Mouse (Mus musculus): ENCODE results near the gene Olfr1308. TPM values are rescaled to one million over a fixed set of nuclear protein-coding genes. Genes with fewer than 3 reads are reported as not detected.

Olfr1308 gene
- polyA plus RNA-seq (2014; fragmentation: Nextera tagmentation; extraction: Ambion mirVana): not detected in 2 replicates

DNA sequence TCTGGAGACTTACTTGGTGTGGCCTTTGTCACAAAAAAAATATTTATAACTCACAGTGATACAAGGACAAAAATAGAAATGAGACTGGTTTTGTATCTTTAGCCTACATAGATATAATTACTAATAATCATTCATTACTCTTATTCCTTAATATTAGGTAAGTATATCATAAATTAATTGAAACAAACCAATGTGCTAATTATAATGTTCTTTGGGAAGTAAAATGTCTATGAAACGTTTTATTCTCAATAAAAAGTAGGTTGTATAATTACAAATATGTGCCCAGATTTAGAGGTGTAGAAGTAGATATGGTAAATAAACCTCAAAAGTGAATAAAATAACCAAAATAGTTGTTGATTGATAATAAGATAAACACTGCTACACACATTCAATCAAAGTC lies at the start of gene Olfr1308:
Olfr1308 (minus strand) TSS at position 101 of the 400 bp plus-strand sequence.
- H3K4me2 ChIP-seq (ENCODE audit: low read length): no peak within 1 kb of the TSS
- no peak for ATAC-seq (ENCODE audit: low FRiP score, low TSS enrichment)

DNA sequence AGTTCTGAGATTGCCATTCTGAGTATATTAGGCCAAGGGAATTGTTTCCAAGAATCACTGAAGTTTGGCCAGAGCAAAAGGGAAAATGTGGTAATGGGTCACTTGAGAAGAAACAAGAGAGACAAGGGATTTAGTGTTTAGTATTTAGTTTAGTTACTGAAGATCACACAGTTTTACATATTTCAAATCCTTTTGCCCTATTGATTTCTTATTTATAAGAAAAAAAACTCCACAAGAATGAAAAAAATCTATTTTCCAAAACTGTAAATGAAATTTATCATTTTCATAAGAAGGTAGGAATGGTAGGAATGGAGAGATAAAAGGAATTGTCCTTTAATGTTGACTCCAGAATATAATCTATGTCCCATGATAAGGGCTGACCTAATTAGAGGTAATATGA lies 47.9 kb upstream of the Olfr1308 start, which contains the start of gene Olfr1310:
Olfr1310 (minus strand) TSS at position 101 of the 400 bp plus-strand sequence.
- no peak within 1 kb of the TSS for H3K9ac ChIP-seq (replicated peaks; ENCODE audit: low read length)
- no peak within 1 kb of the TSS for H3K4me2 ChIP-seq (ENCODE audit: low read length)
- H3K9me3 ChIP-seq (ENCODE audit: control insufficient read depth, low read length): no peaks in the 10 kb centered on the region
- H3K27ac ChIP-seq (replicated peaks; ENCODE audit: low read depth, low read length): no peak within 1 kb of the TSS
- no peaks in the 10 kb centered on the region for H3K36me3 ChIP-seq (ENCODE audit: control insufficient read depth, insufficient read depth, low read length)
- DNase-seq (no peak), ATAC-seq (ENCODE audit: low FRiP score, low TSS enrichment) (no peak)
- no peaks in the 10 kb centered on the region for H3K4me1 ChIP-seq (ENCODE audit: control insufficient read depth, insufficient read depth, low read length)
- no peak within 1 kb of the TSS for H3K4me3 ChIP-seq (replicated peaks; ENCODE audit: low read depth, low read length)
- H3K27me3 ChIP-seq (ENCODE audit: control insufficient read depth, insufficient read depth, low read length): no peaks in the 10 kb centered on the region

More for the DNA sequence above, at the start of gene Olfr1308:
- 56% methylated on average over 1 of the region's 1 CpGs for WGBS
- no peaks in the 10 kb centered on the region for H3K4me1 ChIP-seq (ENCODE audit: control insufficient read depth, insufficient read depth, low read length)
- no peak within 1 kb of the TSS for H3K4me3 ChIP-seq (replicated peaks; ENCODE audit: low read depth, low read length)
- no peak for DNase-seq
- H3K27me3 ChIP-seq (ENCODE audit: control insufficient read depth, insufficient read depth, low read length): no peaks in the 10 kb centered on the region
- no peaks in the 10 kb centered on the region for H3K9me3 ChIP-seq (ENCODE audit: control insufficient read depth, low read length)
- no peak within 1 kb of the TSS for H3K9ac ChIP-seq (replicated peaks; ENCODE audit: low read length)
- H3K36me3 ChIP-seq (ENCODE audit: control insufficient read depth, insufficient read depth, low read length): no peaks in the 10 kb centered on the region
- H3K27ac ChIP-seq (replicated peaks; ENCODE audit: low read depth, low read length): no peak within 1 kb of the TSS

DNA sequence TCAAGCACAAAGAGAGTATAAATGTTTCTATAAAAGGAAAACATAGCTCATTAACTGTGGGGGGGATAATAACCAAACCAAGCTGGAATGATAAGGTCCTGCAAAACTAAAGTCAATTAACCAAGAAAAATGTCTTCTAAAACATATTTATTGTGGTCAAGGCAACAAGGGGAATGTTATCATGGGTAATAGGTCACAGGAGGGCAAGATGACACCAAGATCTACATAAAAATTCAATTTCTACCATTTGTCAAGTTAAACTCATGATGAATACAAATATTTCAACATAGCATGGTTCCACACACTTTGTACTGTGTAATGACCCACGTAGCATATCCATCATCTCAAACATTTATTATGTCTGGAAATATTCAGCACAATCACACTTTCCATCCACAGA lies 25.4 kb upstream of the Olfr1308 start, which contains the start of gene Olfr1309:
Olfr1309 (minus strand) TSS at position 101 of the 400 bp plus-strand sequence.
- 67% methylated on average over 1 of the region's 1 CpGs for WGBS
- Histone ChIP-seq H3K4me2 (ENCODE audit: low read length) (no peak within 1 kb of the TSS), H3K4me1 (ENCODE audit: control insufficient read depth, insufficient read depth, low read length) (no peaks in the 10 kb centered on the region), H3K9me3 (ENCODE audit: control insufficient read depth, low read length) (no peaks in the 10 kb centered on the region), H3K9ac (replicated peaks; ENCODE audit: low read length) (no peak within 1 kb of the TSS), H3K27ac (replicated peaks; ENCODE audit: low read depth, low read length) (no peak within 1 kb of the TSS), H3K4me3 (replicated peaks; ENCODE audit: low read depth, low read length) (no peak within 1 kb of the TSS), H3K27me3 (ENCODE audit: control insufficient read depth, insufficient read depth, low read length) (no peaks in the 10 kb centered on the region), H3K36me3 (ENCODE audit: control insufficient read depth, insufficient read depth, low read length) (no peaks in the 10 kb centered on the region)
- ATAC-seq (ENCODE audit: low FRiP score, low TSS enrichment): no peak
- DNase-seq: no peak

DNA sequence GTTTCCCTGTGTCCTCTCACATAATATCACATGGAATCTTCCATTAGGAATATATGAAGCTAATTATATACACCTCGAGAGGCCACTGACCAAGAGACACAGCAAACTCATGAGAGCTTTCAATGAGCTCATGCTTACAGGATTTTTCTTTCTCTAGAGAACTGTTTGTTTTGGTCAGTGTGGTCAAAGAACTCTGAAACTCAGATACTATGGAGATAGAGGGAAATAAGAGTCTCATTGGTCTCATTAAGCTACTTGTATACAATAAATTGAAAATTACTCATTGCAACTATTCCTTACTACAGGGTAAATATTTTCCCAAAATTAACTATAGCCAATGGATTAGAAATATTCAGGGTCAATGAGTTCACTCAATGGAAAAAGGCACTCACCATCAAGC lies 15.4 kb downstream of the Olfr1308 start, which contains the start of gene Olfr1307:
Olfr1307 (minus strand) TSS at position 101 of the 400 bp plus-strand sequence.
- no peaks in the 10 kb centered on the region for H3K4me1 ChIP-seq (ENCODE audit: control insufficient read depth, insufficient read depth, low read length)
- H3K27ac ChIP-seq (replicated peaks; ENCODE audit: low read depth, low read length): no peak within 1 kb of the TSS
- no peak within 1 kb of the TSS for H3K4me2 ChIP-seq (ENCODE audit: low read length)
- H3K27me3 ChIP-seq (ENCODE audit: control insufficient read depth, insufficient read depth, low read length): no peaks in the 10 kb centered on the region
- ATAC-seq (ENCODE audit: low FRiP score, low TSS enrichment) (no peak), DNase-seq (no peak)
- H3K36me3 ChIP-seq (ENCODE audit: control insufficient read depth, insufficient read depth, low read length): no peaks in the 10 kb centered on the region
- 88% methylated on average over 1 of the region's 1 CpGs for WGBS
- H3K9ac ChIP-seq (replicated peaks; ENCODE audit: low read length): no peak within 1 kb of the TSS
- no peak within 1 kb of the TSS for H3K4me3 ChIP-seq (replicated peaks; ENCODE audit: low read depth, low read length)
- no peaks in the 10 kb centered on the region for H3K9me3 ChIP-seq (ENCODE audit: control insufficient read depth, low read length)

DNA sequence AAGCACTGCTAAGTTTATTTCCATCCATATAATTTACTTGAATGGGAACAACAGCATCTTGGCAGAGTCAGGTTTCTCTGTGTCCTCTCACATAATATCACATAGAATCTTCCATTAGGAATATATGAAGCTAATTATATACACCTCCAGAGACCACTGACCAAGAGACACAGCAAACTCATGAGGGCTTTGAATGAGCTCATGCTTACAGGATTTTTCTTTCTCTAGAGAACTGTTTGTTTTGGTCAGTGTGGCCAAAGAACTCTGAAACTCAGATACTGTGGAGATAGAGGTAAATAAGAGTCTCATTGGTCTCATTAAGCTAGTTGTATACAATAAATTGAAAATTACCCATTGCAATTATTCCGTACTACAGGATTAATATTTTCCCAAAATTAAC lies 48.6 kb downstream of the Olfr1308 start, which contains the start of gene Olfr1306:
Olfr1306 (minus strand) TSS at position 101 of the 400 bp plus-strand sequence.
- Histone ChIP-seq H3K27me3 (ENCODE audit: control insufficient read depth, insufficient read depth, low read length) (no peaks in the 10 kb centered on the region), H3K9me3 (ENCODE audit: control insufficient read depth, low read length) (no peaks in the 10 kb centered on the region), H3K36me3 (ENCODE audit: control insufficient read depth, insufficient read depth, low read length) (no peaks in the 10 kb centered on the region), H3K4me3 (replicated peaks; ENCODE audit: low read depth, low read length) (no peak within 1 kb of the TSS), H3K4me2 (ENCODE audit: low read length) (no peak within 1 kb of the TSS), H3K27ac (replicated peaks; ENCODE audit: low read depth, low read length) (no peak within 1 kb of the TSS), H3K4me1 (ENCODE audit: control insufficient read depth, insufficient read depth, low read length) (no peaks in the 10 kb centered on the region), H3K9ac (replicated peaks; ENCODE audit: low read length) (no peak within 1 kb of the TSS)
- DNase-seq (no peak), ATAC-seq (ENCODE audit: low FRiP score, low TSS enrichment) (no peak)
- 76% methylated on average over 1 of the region's 1 CpGs for WGBS

Other genes starting within 250 kb of the Olfr1308 start
- not detected in 2 replicates for gene Olfr1301, start 213.9 kb downstream of the Olfr1308 start, polyA plus RNA-seq (2014; fragmentation: Nextera tagmentation; extraction: Ambion mirVana)
- gene Olfr1302, start 187.5 kb downstream of the Olfr1308 start, polyA plus RNA-seq (2014; fragmentation: Nextera tagmentation; extraction: Ambion mirVana): not detected in 2 replicates
- not detected in 2 replicates for gene Olfr1303, start 144.6 kb downstream of the Olfr1308 start, polyA plus RNA-seq (2014; fragmentation: Nextera tagmentation; extraction: Ambion mirVana)
- gene Olfr1305, start 87.8 kb downstream of the Olfr1308 start, polyA plus RNA-seq (2014; fragmentation: Nextera tagmentation; extraction: Ambion mirVana): not detected in 2 replicates
- not detected in 2 replicates for gene Olfr1306, start 48.7 kb downstream of the Olfr1308 start, polyA plus RNA-seq (2014; fragmentation: Nextera tagmentation; extraction: Ambion mirVana)
- 0.01 TPM in 1 of 2 replicates, not detected in the other for gene Olfr1307, start 15.5 kb downstream of the Olfr1308 start, polyA plus RNA-seq (2014; fragmentation: Nextera tagmentation; extraction: Ambion mirVana)
- not detected in 2 replicates for gene Olfr1309, start 25.3 kb upstream of the Olfr1308 start, polyA plus RNA-seq (2014; fragmentation: Nextera tagmentation; extraction: Ambion mirVana)
- 0.22 TPM in 1 of 2 replicates, not detected in the other for gene Olfr1310, start 47.8 kb upstream of the Olfr1308 start, polyA plus RNA-seq (2014; fragmentation: Nextera tagmentation; extraction: Ambion mirVana)
- gene Olfr1311, start 59.5 kb upstream of the Olfr1308 start, polyA plus RNA-seq (2014; fragmentation: Nextera tagmentation; extraction: Ambion mirVana): not detected in 2 replicates
- gene Olfr1312, start 85.3 kb upstream of the Olfr1308 start, polyA plus RNA-seq (2014; fragmentation: Nextera tagmentation; extraction: Ambion mirVana): not detected in 2 replicates
- not detected in 2 replicates for gene Olfr1313, start 112.9 kb upstream of the Olfr1308 start, polyA plus RNA-seq (2014; fragmentation: Nextera tagmentation; extraction: Ambion mirVana)
- gene Olfr1314, start 131.8 kb upstream of the Olfr1308 start, polyA plus RNA-seq (2014; fragmentation: Nextera tagmentation; extraction: Ambion mirVana): not detected in 2 replicates
- gene Olfr1315-ps1, start 150.5 kb upstream of the Olfr1308 start, polyA plus RNA-seq (2014; fragmentation: Nextera tagmentation; extraction: Ambion mirVana): not detected in 2 replicates
- not detected in 2 replicates for gene Olfr1316, start 170.0 kb upstream of the Olfr1308 start, polyA plus RNA-seq (2014; fragmentation: Nextera tagmentation; extraction: Ambion mirVana)
- gene Olfr1317, start 175.4 kb upstream of the Olfr1308 start, polyA plus RNA-seq (2014; fragmentation: Nextera tagmentation; extraction: Ambion mirVana): not detected in 2 replicates
- gene Olfr1318, start 189.3 kb upstream of the Olfr1308 start, polyA plus RNA-seq (2014; fragmentation: Nextera tagmentation; extraction: Ambion mirVana): not detected in 2 replicates

All from midbrain, embryonic 14.5 days (tissue).